Mouse (Mus musculus): ENCODE results near the gene Tenm3.
"Not testable (repeated sequence)": the region's sequence is repeated elsewhere in the genome, so short reads cannot be mapped to it uniquely, and the experiment has no call there.

Gene Tenm3

GRCm38 (mm10) chr8:48204114-48204837 is 639.5 kb downstream of the Tenm3 start:
- DNase-seq (ENCODE audit: low read depth), result no peak

GRCm38 (mm10) chr8:48203611-48204010 is 640.1 kb downstream of the Tenm3 start:
- no peak for DNase-seq (ENCODE audit: low read depth)

- DNase-seq (ENCODE audit: low read depth), result no peak
Measured at GRCm38 (mm10) chr8:48203161-48203560, 640.6 kb downstream of the Tenm3 start.

- no peak for DNase-seq (ENCODE audit: low read depth)
Measured at GRCm38 (mm10) chr8:48202632-48203031, 641.1 kb downstream of the Tenm3 start.

GRCm38 (mm10) chr8:48199171-48199570 is 644.6 kb downstream of the Tenm3 start:
- no peak for DNase-seq (ENCODE audit: low read depth)

- DNase-seq (ENCODE audit: low read depth), result no peak
Measured at GRCm38 (mm10) chr8:48195971-48196370, 647.8 kb downstream of the Tenm3 start.

GRCm38 (mm10) chr8:48188586-48188985 is 655.2 kb downstream of the Tenm3 start:
- no peak for DNase-seq (ENCODE audit: low read depth)

GRCm38 (mm10) chr8:48183758-48184157 is 660.0 kb downstream of the Tenm3 start:
- DNase-seq (ENCODE audit: low read depth), result no peak

GRCm38 (mm10) chr8:48181000-48181399 is 662.8 kb downstream of the Tenm3 start:
- DNase-seq (ENCODE audit: low read depth), result no peak

GRCm38 (mm10) chr8:48180146-48180545 is 663.6 kb downstream of the Tenm3 start:
- DNase-seq (ENCODE audit: low read depth), result not testable (repeated sequence)

- DNase-seq (ENCODE audit: low read depth), result no peak
Measured at GRCm38 (mm10) chr8:48178993-48179392, 664.8 kb downstream of the Tenm3 start.

- DNase-seq (ENCODE audit: low read depth), result no peak
Measured at GRCm38 (mm10) chr8:48177876-48178275, 665.9 kb downstream of the Tenm3 start.

Data from induced T-regulatory cell, adult 2 months (primary cell).